8 mouse cellular contexts compared by ENCODE assay signal in genomic region chr19:7165509-7166199, GRCm38 (mm10). TPM values are rescaled to one million over a fixed set of nuclear protein-coding genes. Genes with fewer than 3 reads are reported as not detected.
DNase-seq lines count a peak whose midpoint lies in the region; ATAC-seq and TF ChIP-seq lines count a peak whose summit lies in the region.

No protein-coding gene starts in this region.

- no peaks in the 10 kb centered on the region for H3K79me2 ChIP-seq in myocyte (ENCODE audit: control insufficient read depth, insufficient read depth)

- TF ChIP-seq POLR2A in myocyte (IDR thresholded peaks at IDR 0.05; ENCODE audit: insufficient read length, low read depth), result no peak

- H3K27me3 ChIP-seq in heart, embryonic 11.5 days (ENCODE audit: control insufficient read depth, insufficient read depth, low read length), result peaks cover 65% of the 10 kb centered on the region
- H3K27me3 ChIP-seq in embryonic facial prominence, embryonic 10.5 days (replicated peaks; ENCODE audit: low read depth, poor library complexity, severe bottlenecking), result peaks cover 94% of the 10 kb centered on the region
- peaks cover 40% of the 10 kb centered on the region for H3K27me3 ChIP-seq in intestine, postnatal 0 days (replicated peaks; ENCODE audit: control insufficient read depth, insufficient read depth, low read length)
- peaks cover 27% of the 10 kb centered on the region for H3K27me3 ChIP-seq in myocyte (ENCODE audit: control insufficient read depth, insufficient read depth, insufficient read length)

- WGBS in heart, embryonic 11.5 days (ENCODE audit: insufficient replicate concordance), result 1% methylated on average over 63 of the region's 105 CpGs
- under 1% methylated on average over 92 of the region's 105 CpGs for WGBS in embryonic facial prominence, embryonic 10.5 days
- WGBS in intestine, postnatal 0 days, result 1% methylated on average over 43 of the region's 105 CpGs

- H3K27ac ChIP-seq in heart, embryonic 11.5 days (ENCODE audit: low read depth, low read length), result no peak overlapping the region
- H3K27ac ChIP-seq in embryonic facial prominence, embryonic 10.5 days (replicated peaks), result peak overlapping the region; percentile 81
- H3K27ac ChIP-seq in intestine, postnatal 0 days (ENCODE audit: low read depth, low read length), result no peak overlapping the region

- H3K4me2 ChIP-seq in heart, embryonic 11.5 days, result peak overlapping the region; percentile 99
- peak overlapping the region; percentile 99 for H3K4me2 ChIP-seq in intestine, postnatal 0 days (replicated peaks; ENCODE audit: low read depth)
- peak overlapping the region; percentile 61 for H3K4me2 ChIP-seq in myocyte (ENCODE audit: low read depth)

- H3K4me1 ChIP-seq in heart, embryonic 11.5 days (ENCODE audit: control insufficient read depth, insufficient read depth, low read length), result peaks cover 13% of the 10 kb centered on the region
- H3K4me1 ChIP-seq in embryonic facial prominence, embryonic 10.5 days, result peaks cover 63% of the 10 kb centered on the region
- no peaks in the 10 kb centered on the region for H3K4me1 ChIP-seq in intestine, postnatal 0 days (replicated peaks; ENCODE audit: control insufficient read depth, insufficient read depth, low read length)

- TF ChIP-seq CTCF in intestine, postnatal 0 days (IDR thresholded peaks at IDR 0.05; ENCODE audit: low read depth), result no peak

- H3ac ChIP-seq in myocyte (ENCODE audit: control insufficient read depth, insufficient read length), result peak overlapping the region; percentile 11

- H3K9ac ChIP-seq in heart, embryonic 11.5 days (ENCODE audit: low read depth, low read length), result peak overlapping the region; percentile 68
- H3K9ac ChIP-seq in intestine, postnatal 0 days (ENCODE audit: low read depth, low read length), result peak overlapping the region; percentile 43

- no peaks in the 10 kb centered on the region for H3K9me3 ChIP-seq in heart, embryonic 11.5 days (replicated peaks; ENCODE audit: control insufficient read depth, low read length)
- no peaks in the 10 kb centered on the region for H3K9me3 ChIP-seq in embryonic facial prominence, embryonic 10.5 days
- H3K9me3 ChIP-seq in intestine, postnatal 0 days (ENCODE audit: control insufficient read depth), result no peaks in the 10 kb centered on the region

- H3K4me3 ChIP-seq in heart, embryonic 11.5 days (ENCODE audit: low read depth, low read length), result peak overlapping the region; percentile 68
- H3K4me3 ChIP-seq in embryonic facial prominence, embryonic 10.5 days, result peak overlapping the region; percentile 73
- H3K4me3 ChIP-seq in intestine, postnatal 0 days (ENCODE audit: low read depth, low read length), result peak overlapping the region; percentile 63
- H3K4me3 ChIP-seq in myocyte, result no peak overlapping the region

- no peaks in the 10 kb centered on the region for H3K36me3 ChIP-seq in heart, embryonic 11.5 days (ENCODE audit: control insufficient read depth, insufficient read depth, low read length)
- H3K36me3 ChIP-seq in embryonic facial prominence, embryonic 10.5 days (replicated peaks), result no peaks in the 10 kb centered on the region
- H3K36me3 ChIP-seq in intestine, postnatal 0 days (ENCODE audit: control insufficient read depth, insufficient read depth), result no peaks in the 10 kb centered on the region
- H3K36me3 ChIP-seq in myocyte (ENCODE audit: control insufficient read depth, insufficient read depth), result no peaks in the 10 kb centered on the region

- DNase-seq in heart, adult 11 months, result no peak
- DNase-seq in NIH3T3 (ENCODE audit: low read depth), result peak; percentile 21
- DNase-seq in embryonic facial prominence, embryonic 10.5 days (ENCODE audit: low spot score), result peak; percentile 65
- DNase-seq in yolk sac, embryonic 10.5 days (ENCODE audit: low spot score), result no peak

- ATAC-seq in heart, embryonic 11.5 days (replicated peaks; ENCODE audit: insufficient number of reproducible peaks, low FRiP score, low TSS enrichment), result no peak
- 0 out of 2 replicates have a peak, but pooled peaks have one; percentile 14 for ATAC-seq in intestine, postnatal 0 days
- no peak for ATAC-seq in activated CD4-positive, CD25-positive, alpha-beta regulatory T cell, adult 4 months

TF ChIP-seq in myocyte, 11 proteins besides CTCF, POLR2A, EP300 and RAD21:
- TF ChIP-seq E2F4 (IDR thresholded peaks at IDR 0.05; ENCODE audit: insufficient read depth) (no peak), SRF (IDR thresholded peaks at IDR 0.05; ENCODE audit: control insufficient read depth, insufficient read length, low read depth) (no peak), USF1 (IDR thresholded peaks at IDR 0.05; ENCODE audit: low read depth) (no peak), TCF12 (IDR thresholded peaks at IDR 0.05; ENCODE audit: insufficient read depth, poor library complexity, severe bottlenecking) (no peak), CEBPB (IDR thresholded peaks at IDR 0.05; ENCODE audit: insufficient read depth, poor library complexity, severe bottlenecking) (no peak), MAX (IDR thresholded peaks at IDR 0.05; ENCODE audit: low read depth) (no peak), REST (IDR thresholded peaks at IDR 0.05; ENCODE audit: insufficient read depth, insufficient read length) (no peak), POLR2AphosphoS2 (IDR thresholded peaks at IDR 0.05; ENCODE audit: insufficient read length, low read depth) (no peak), TCF3 (IDR thresholded peaks at IDR 0.05; ENCODE audit: insufficient read length, low read depth) (no peak), MYOG (IDR thresholded peaks at IDR 0.05; ENCODE audit: control insufficient read depth in 1 of 3, insufficient read depth in 1 of 3, insufficient read length in 2 of 3, low read depth in 2 of 3) (no peak), MYOD1 (IDR thresholded peaks at IDR 0.05; ENCODE audit: control insufficient read depth in 1 of 3, insufficient read length in 2 of 3, low read depth in 2 of 3) (no peak)

RNA-seq across cellular contexts. Expression of gene Otub1, which starts 40.5 kb away (rescaled TPM):
- 172 and 186 TPM in 2 replicates for polyA plus RNA-seq in heart, embryonic 11.5 days (2014; fragmentation: Nextera tagmentation; extraction: Ambion mirVana)
- polyA plus RNA-seq in embryonic facial prominence, embryonic 10.5 days (2016; fragmentation: Nextera tagmentation; extraction: Ambion mirVana), result 275 and 276 TPM in 2 replicates
- 121 and 126 TPM in 2 replicates for polyA plus RNA-seq in intestine, postnatal 0 days (2015; fragmentation: Nextera tagmentation; extraction: Ambion mirVana)
- 112 TPM for polyA plus RNA-seq in myocyte (2012; fragmentation: generic; extraction: Trizol)
- polyA plus RNA-seq in activated CD4-positive, CD25-positive, alpha-beta regulatory T cell, adult 4 months (2017; shearing (Covaris generic)), result 100 to 1,000 TPM; 157 to 170 TPM

RNA-seq across cellular contexts. Expression of gene Cox8a, which starts 51.8 kb away (rescaled TPM):
- 1,752 and 1,771 TPM in 2 replicates for polyA plus RNA-seq in heart, embryonic 11.5 days (2014; fragmentation: Nextera tagmentation; extraction: Ambion mirVana)
- 867 and 877 TPM in 2 replicates for polyA plus RNA-seq in embryonic facial prominence, embryonic 10.5 days (2016; fragmentation: Nextera tagmentation; extraction: Ambion mirVana)
- polyA plus RNA-seq in intestine, postnatal 0 days (2015; fragmentation: Nextera tagmentation; extraction: Ambion mirVana), result 2,194 and 2,204 TPM in 2 replicates
- 1,011 TPM for polyA plus RNA-seq in myocyte (2012; fragmentation: generic; extraction: Trizol)
- polyA plus RNA-seq in activated CD4-positive, CD25-positive, alpha-beta regulatory T cell, adult 4 months (2017; shearing (Covaris generic)), result 100 to 1,000 TPM; 387 to 411 TPM

Comparison
In these comparisons a context has a peak if more than half of its experiments do, and no peak if none do; other contexts are left out.
1. DNase-seq: peak in NIH3T3 (single experiment) and embryonic facial prominence, embryonic 10.5 days (single experiment); none in heart, adult 11 months (single experiment) and yolk sac, embryonic 10.5 days (single experiment).
2. Peak in every context shown above with its lines, with median percentiles within 50 percentile points of each other: H3K4me2 ChIP-seq.